Mouse (Mus musculus) megakaryocyte, embryonic 14.5 days (primary cell): ENCODE results near the gene Pink1.

Source experiments
- FLI1 ChIP-seq: IDR thresholded peaks from 2 replicates; pipeline ENCODE4 v1.6.1; 2012; ENCODE audit warnings: low read length, inconsistent platforms, mixed read lengths
- GATA1 ChIP-seq: IDR thresholded peaks from 3 replicates; pipeline ENCODE4 v1.6.1; 2012; ENCODE audit warnings: mixed read lengths, low read length, inconsistent platforms, borderline replicate concordance

DNA sequence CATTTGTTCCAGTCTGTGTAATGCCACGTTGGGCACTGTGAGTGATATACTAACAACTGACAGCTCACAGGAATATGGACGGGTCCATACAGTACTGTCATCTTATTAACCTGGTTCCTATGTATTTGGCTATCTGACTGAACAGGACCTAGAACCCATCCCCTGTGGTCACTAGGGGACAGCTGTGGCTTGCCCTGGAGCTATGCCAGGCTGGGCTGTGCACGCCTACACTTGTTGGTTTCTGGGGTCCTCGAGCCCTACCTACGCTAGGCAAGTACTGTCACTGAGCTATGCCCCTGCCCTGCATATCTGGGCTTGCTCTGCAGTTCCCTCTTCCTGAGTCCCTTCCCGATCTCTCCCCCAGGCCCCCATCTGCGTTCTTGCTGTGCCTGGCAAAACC is 4.6 kb downstream of the Pink1 start:
- TF ChIP-seq GATA1 (no peak), FLI1 (no peak)
